Mouse (Mus musculus): ENCODE data around the gene Xrcc3.

DNA sequence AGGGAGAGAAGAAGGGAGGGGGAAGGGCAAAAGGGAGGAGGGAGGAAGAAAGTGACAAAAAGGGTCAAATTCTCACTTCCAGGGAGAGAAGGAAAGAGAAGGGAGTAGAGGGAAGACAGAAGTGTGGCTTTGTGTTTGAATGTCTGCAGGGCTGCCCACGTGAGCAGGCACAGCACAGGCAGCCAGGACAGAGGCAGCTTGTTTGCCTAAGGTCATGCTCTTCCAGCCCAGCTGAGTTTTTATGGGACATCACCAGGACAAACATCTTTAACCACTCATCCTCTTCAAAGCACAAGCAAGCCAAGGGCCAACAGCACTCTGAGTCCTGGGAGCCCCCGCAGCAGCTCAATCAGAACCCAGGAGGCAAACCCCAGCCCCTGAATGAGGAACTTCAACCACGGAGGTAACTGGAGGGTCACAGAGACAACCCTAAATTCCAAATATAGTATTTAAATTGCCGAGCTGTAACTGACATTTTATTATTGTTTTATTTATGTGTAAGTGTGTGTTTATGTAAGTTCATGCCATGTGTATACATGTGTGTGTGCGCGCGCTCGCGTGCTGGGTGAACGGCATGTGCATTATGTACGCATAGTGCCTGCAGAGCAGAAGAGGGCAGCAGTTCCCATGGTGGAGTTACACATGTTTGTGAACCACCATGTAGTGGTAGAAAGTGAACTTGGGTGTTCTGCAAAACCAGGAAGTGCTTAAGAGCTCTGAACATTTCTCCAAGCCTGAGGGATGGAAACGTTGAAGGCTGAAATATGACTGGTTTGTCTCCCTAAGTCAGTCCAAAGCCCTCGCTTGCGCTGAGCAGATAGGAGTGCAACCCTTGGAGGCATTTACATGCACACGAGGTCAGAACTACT lies 29.1 kb upstream of the Xrcc3 start:
- TF ChIP-seq CTCF (IDR thresholded peaks at IDR 0.05; ENCODE audit: control insufficient read depth, insufficient read depth, insufficient read length), result no peak
- no peak for TF ChIP-seq FOSL1 (IDR thresholded peaks at IDR 0.05; ENCODE audit: insufficient read depth, low read length, poor library complexity, severe bottlenecking)
- TF ChIP-seq USF1 (IDR thresholded peaks at IDR 0.05; ENCODE audit: low read depth), result no peak
- no peak for TF ChIP-seq MYOG (IDR thresholded peaks at IDR 0.05; ENCODE audit: control insufficient read depth, extremely low read depth, insufficient read length)
- no peak for TF ChIP-seq MAX (IDR thresholded peaks at IDR 0.05)
- TF ChIP-seq MYOD1 (IDR thresholded peaks at IDR 0.05; ENCODE audit: control insufficient read depth, insufficient read length, low read depth), result no peak

Data from C2C12 (cell line).